Comparison of ENCODE assay signal across 8 mouse cellular contexts in the genomic region with DNA sequence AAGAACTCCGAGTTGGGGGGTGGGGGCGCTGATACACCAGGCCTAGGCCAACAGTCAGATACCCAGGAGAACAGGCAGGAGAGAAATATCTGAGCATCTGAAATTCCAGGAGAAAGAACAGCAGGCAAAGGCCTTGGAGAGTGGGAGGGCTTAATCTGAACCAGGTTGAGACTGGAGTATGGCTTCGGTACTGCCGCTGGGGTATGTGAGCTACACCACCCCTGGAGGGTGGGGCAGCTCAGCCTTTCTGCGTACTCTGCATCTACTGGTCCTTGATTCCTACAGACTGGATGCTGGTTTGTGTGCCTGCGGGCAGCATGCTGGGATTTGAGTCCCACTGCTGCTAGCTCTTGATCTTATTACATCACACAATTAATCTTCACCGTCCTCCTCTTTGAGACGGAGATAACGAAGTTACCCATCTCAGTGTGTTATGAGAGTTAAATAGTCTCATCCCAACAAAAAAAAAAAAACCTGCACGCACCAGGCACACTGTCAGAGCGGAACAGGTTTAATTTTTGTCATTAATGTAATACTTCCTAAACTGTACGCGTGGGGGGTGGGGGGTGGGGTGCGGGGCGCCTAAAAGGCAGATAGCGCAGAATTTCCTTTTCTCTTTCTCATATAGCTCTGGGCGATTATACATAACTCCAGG. TPM values are rescaled to one million over a fixed set of nuclear protein-coding genes. Genes with fewer than 3 reads are reported as not detected.
DNase-seq lines count a peak whose midpoint lies in the region; ATAC-seq lines count a peak whose summit lies in the region.

No protein-coding gene starts in this region.

- no peaks in the 10 kb centered on the region for H3K9me3 ChIP-seq in kidney, embryonic 16.5 days (ENCODE audit: low read length)
- H3K9me3 ChIP-seq in intestine, embryonic 15.5 days, result no peaks in the 10 kb centered on the region
- H3K9me3 ChIP-seq in neural tube, embryonic 13.5 days, result no peaks in the 10 kb centered on the region

- H3K27me3 ChIP-seq in kidney, embryonic 16.5 days (ENCODE audit: insufficient read depth, low read length), result no peaks in the 10 kb centered on the region
- H3K27me3 ChIP-seq in intestine, embryonic 15.5 days (replicated peaks), result no peaks in the 10 kb centered on the region
- no peaks in the 10 kb centered on the region for H3K27me3 ChIP-seq in neural tube, embryonic 13.5 days

- H3K4me3 ChIP-seq in kidney, embryonic 16.5 days (ENCODE audit: low read length), result peak overlapping the region; percentile 45
- peak overlapping the region; percentile 20 for H3K4me3 ChIP-seq in intestine, embryonic 15.5 days (replicated peaks)
- H3K4me3 ChIP-seq in neural tube, embryonic 13.5 days, result peak overlapping the region; percentile 33

- peak overlapping the region; percentile 15 for H3K9ac ChIP-seq in kidney, embryonic 16.5 days (replicated peaks; ENCODE audit: low read length)
- H3K9ac ChIP-seq in intestine, embryonic 15.5 days, result no peak overlapping the region
- H3K9ac ChIP-seq in neural tube, embryonic 13.5 days, result peak overlapping the region; percentile 52

- DNase-seq in kidney, adult 18-20 months, result no peak
- peak; percentile 63 for DNase-seq in embryo, embryonic 11 days
- no peak for DNase-seq in adrenal gland, postnatal 14 days
- DNase-seq in kidney, postnatal 25 days, result no peak

- 22% methylated on average over 17 of the region's 17 CpGs for WGBS in kidney, embryonic 16.5 days
- WGBS in intestine, embryonic 15.5 days, result 17% methylated on average over 17 of the region's 17 CpGs
- 29% methylated on average over 17 of the region's 17 CpGs for WGBS in neural tube, embryonic 13.5 days

- 0 out of 2 replicates have a peak, but pooled peaks have one; percentile 16 for ATAC-seq in kidney, embryonic 16.5 days (ENCODE audit: low FRiP score, low TSS enrichment)
- peak; percentile 24; the same call in 1 of the 2 replicates for ATAC-seq in intestine, embryonic 15.5 days
- peak; percentile 60; the same call in 1 of the 2 replicates for ATAC-seq in neural tube, embryonic 13.5 days (ENCODE audit: low read depth)
- no peak for ATAC-seq in monocyte, adult 5-6 weeks (replicated peaks; ENCODE audit: insufficient number of reproducible peaks, low FRiP score, low TSS enrichment, poor library complexity, severe bottlenecking)

- no peak overlapping the region for H3K27ac ChIP-seq in kidney, embryonic 16.5 days (ENCODE audit: low read length)
- H3K27ac ChIP-seq in intestine, embryonic 15.5 days, result peak overlapping the region; percentile 78
- H3K27ac ChIP-seq in neural tube, embryonic 13.5 days (replicated peaks), result peak overlapping the region; percentile 64

- no peaks in the 10 kb centered on the region for H3K36me3 ChIP-seq in kidney, embryonic 16.5 days (ENCODE audit: insufficient read depth, low read length)
- no peaks in the 10 kb centered on the region for H3K36me3 ChIP-seq in intestine, embryonic 15.5 days
- no peaks in the 10 kb centered on the region for H3K36me3 ChIP-seq in neural tube, embryonic 13.5 days

- H3K4me2 ChIP-seq in kidney, embryonic 16.5 days (replicated peaks; ENCODE audit: low read depth, low read length), result peak overlapping the region; percentile 69
- H3K4me2 ChIP-seq in intestine, embryonic 15.5 days (replicated peaks), result peak overlapping the region; percentile 55
- H3K4me2 ChIP-seq in neural tube, embryonic 13.5 days, result peak overlapping the region; percentile 60

- peaks cover 40% of the 10 kb centered on the region for H3K4me1 ChIP-seq in kidney, embryonic 16.5 days (ENCODE audit: insufficient read depth, low read length)
- peaks cover 31% of the 10 kb centered on the region for H3K4me1 ChIP-seq in intestine, embryonic 15.5 days (replicated peaks)
- H3K4me1 ChIP-seq in neural tube, embryonic 13.5 days (replicated peaks), result peaks cover 24% of the 10 kb centered on the region

RNA-seq across cellular contexts. Expression of gene Ifnk, which starts 52.5 kb away (rescaled TPM):
- 0.27 and 0.30 TPM in 2 replicates for polyA plus RNA-seq in kidney, embryonic 16.5 days (2015; fragmentation: Nextera tagmentation; extraction: Ambion mirVana)
- polyA plus RNA-seq in intestine, embryonic 15.5 days (2015; fragmentation: Nextera tagmentation; extraction: Ambion mirVana), result 0.49 and 0.64 TPM in 2 replicates
- polyA plus RNA-seq in neural tube, embryonic 13.5 days (2015; fragmentation: Nextera tagmentation; extraction: Ambion mirVana), result not detected in 2 replicates
- not detected in 2 replicates for total RNA-seq in adrenal gland, postnatal 14 days (2021)
- 2.0 TPM in 1 of 3 replicates, not detected in the others for total RNA-seq in monocyte, adult 5-6 weeks (2017)

RNA-seq across cellular contexts. Expression of gene Mob3b, which starts 57.9 kb away (rescaled TPM):
- polyA plus RNA-seq in kidney, embryonic 16.5 days (2015; fragmentation: Nextera tagmentation; extraction: Ambion mirVana), result 14.7 and 17.2 TPM in 2 replicates
- polyA plus RNA-seq in intestine, embryonic 15.5 days (2015; fragmentation: Nextera tagmentation; extraction: Ambion mirVana), result 30.2 and 32.1 TPM in 2 replicates
- polyA plus RNA-seq in neural tube, embryonic 13.5 days (2015; fragmentation: Nextera tagmentation; extraction: Ambion mirVana), result 3.6 and 5.1 TPM in 2 replicates
- total RNA-seq in adrenal gland, postnatal 14 days (2021), result 20.2 and 21.0 TPM in 2 replicates
- 9.4 to 22.8 TPM (median 14.8 TPM) in 3 replicates for total RNA-seq in monocyte, adult 5-6 weeks (2017)
